Mouse (Mus musculus): Measurements from ENCODE around the gene Mab21l2.

The Mab21l2 gene

DNA sequence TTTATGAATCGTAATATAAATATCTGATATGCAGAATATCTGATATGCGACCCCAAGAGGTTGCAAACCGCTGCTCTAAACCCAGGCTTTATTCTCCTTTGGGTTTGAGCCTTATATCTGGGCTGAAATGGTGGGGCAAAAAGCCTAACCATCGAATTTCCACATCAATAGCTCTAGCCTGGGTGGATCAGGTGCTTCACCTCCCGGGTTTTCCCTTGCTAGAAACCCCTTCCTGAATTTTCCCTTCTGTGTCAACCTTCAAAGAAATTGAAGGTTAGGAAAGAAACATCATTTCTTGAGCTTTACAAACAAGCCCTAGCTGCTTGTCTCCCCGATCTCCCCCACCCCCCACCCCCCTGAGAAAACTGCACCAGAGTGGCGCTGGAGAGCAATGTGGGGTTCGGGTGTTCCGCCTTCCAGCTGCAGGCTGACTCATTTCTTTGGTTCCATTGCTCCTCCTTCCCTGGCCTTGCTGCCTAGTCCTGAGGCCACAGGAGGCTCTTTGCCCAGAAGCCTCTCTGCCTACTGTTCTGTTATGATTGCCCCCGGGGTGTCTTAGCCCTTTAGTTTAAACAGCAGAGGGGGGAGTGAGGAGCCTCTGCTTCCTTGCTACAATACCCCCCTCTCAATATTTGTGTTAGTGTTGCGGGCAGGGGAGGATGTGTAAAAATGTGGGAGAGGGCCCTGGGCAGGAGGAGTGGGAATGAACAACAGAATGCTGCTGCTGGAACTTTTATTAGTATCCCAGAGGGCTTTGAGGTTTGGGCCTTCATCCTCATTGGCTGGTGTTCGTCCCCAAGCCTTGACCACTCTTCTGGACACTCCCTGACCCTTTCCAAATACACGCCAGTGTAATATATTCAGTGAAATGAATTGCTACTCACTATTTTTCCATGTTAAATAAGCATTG lies 9.5 kb downstream of the Mab21l2 start:
- DNase-seq = peak; percentile 13

DNA sequence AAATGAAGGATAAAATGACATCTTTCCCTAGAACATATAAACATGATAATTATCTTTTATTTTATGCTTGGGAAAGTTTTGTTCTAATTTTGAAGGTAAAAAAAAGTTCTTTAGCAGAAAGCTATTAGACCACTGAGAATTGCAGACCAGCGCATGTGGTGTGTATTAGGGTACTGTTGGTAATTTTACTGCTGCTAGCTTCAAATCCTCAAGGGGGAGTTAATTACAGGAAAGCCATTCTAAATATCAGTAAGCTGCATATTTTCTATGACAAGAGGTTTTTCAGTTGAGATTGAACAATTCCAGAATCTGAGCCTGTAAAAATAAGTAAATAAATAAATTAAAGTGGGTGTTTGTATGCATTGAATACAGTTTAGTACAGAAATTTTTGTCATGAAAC lies 11.7 kb downstream of the Mab21l2 start:
- DNase-seq = no peak

DNA sequence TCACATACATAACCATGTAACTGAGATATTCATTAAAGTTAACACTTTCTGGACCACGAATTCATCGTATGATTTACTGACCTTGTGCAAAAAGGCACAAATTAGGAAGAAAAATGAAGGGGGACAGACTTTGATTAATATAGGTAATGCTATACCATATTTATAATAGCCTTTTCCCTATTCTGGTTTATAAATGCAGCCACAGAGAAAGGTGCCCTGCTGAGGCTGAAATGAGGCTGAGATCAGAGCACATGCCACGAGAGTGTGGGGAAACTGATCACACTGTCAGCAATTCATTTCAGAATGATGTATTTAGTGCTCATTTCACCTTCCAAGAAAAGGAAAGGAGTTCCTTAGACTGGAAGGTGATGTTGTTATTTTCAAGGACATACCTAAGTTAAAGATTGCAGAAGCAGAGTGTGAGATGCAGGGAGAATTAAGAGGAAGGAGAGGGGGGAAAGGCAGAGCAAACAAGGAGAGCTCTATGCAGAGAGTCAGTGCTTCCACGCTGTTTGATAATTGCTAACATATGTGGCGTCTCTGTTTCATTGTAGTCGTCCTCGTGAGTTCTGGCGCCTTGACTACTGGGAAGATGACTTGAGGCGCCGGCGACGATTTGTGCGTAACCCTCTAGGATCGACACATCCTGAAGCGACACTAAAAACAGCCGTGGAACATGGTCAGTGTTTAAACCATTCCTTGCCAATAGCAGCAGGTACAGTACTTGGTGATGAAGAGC lies 16.7 kb downstream of the Mab21l2 start:
- no peak for DNase-seq

DNA sequence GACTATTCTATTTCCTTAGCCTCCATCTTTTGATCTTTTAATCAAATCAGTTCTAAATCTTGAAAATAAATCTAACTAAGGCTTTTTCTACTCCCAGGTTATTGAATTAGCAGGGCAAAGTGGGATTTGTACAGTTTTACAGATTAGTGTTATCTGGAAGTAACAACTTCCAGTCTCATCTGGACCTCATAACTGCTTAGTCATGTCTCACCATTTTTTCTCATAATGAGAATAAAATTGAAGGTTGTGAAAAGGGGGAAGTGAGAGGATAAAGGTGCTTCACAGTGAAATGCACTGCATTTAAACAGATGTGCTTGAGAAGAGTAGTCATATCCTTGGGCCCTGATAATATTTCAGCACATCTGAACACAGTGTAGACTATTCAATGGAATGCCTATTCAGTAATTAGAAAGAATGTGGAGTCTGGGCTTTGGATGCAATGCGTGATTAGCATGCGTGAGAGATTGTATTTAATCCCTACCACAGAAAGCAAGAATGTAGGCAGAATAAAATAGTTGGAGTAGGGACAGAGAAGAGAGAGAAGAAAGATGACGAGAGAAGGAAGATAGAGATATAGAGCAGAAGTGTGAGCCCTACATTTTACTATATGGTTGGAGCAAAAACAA lies 25.4 kb downstream of the Mab21l2 start:
- no peak for DNase-seq

DNA sequence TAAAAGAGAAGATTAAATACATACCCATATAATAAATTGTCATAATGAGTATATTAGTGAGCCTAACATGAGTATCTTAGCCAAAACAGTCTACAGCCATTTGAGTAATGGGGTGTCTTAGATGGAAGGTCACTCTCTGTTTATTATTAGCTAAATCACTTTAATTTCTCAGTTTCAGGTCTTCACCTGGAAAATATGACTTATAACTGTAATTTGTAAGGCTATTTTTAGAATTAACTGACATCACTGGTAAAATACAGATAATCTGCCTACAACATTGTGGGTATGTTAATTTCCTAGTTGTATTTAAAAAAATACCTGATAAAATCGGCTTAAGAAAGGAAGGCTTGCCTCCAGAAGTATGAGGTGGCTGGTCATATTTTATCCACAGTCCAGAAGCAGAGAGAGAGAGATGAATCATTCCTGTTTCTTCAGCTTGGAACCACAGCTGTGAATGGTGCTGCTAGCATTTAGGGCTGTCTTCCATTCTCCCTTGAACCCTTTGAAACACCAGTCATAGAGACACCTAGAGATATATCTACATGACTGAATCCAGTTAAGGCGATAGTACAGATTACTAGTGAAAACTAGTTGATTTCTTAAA lies 29.8 kb downstream of the Mab21l2 start:
- DNase-seq = no peak

DNA sequence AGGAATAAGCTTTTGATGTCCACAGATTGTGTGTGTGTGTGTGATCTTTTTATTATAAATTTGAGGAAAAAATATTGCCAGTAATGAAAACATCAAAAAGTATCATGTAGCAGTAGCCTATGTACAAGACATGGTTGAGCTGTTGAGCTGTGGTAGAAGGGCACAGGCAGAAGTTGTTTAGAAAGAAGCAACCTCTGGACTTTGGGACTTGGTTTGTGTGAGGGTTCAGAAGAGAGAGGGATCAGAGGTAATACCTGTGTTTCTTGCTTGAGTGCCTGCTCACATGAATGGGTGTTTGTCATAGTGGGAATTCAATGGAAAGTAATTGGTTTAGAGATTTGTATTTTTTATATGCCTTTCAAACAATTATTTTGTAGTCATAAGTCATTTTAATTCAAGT lies 47.8 kb downstream of the Mab21l2 start:
- DNase-seq = no peak
